Mouse (Mus musculus) limb, embryonic 10.5 days (tissue): ENCODE measurements around the gene Gprin2. TPM values are rescaled to one million over a fixed set of nuclear protein-coding genes. Genes with fewer than 3 reads are reported as not detected.

Experiments used
- DNase-seq: peaks from one replicate; pipeline ENCODE4 v3.0.0-alpha.2; 2017; ENCODE audit warnings: low spot score
- H3K27ac ChIP-seq: fragments of 300-500 bp; sonication (generic); 2 replicates; pipeline ENCODE4 v1.5.1; 2016; ENCODE audit warnings: mild to moderate bottlenecking
- H3K27me3 ChIP-seq: fragments of 300-500 bp; sonication (generic); 2 replicates; pipeline ENCODE4 v1.6.1; 2016; ENCODE audit warnings: low read depth, mild to moderate bottlenecking; ENCODE audit not compliant: poor library complexity, severe bottlenecking
- H3K36me3 ChIP-seq: fragments of 300-500 bp; sonication (generic); 2 replicates; pipeline ENCODE4 v1.6.1; 2016; ENCODE audit warnings: mild to moderate bottlenecking, moderate library complexity
- H3K4me1 ChIP-seq: fragments of 300-500 bp; sonication (generic); 2 replicates; pipeline ENCODE4 v1.6.1; 2016
- H3K4me3 ChIP-seq: fragments of 300-500 bp; sonication (generic); 2 replicates; pipeline ENCODE4 v1.5.1; 2016; ENCODE audit warnings: mild to moderate bottlenecking, moderate library complexity
- H3K9me3 ChIP-seq: fragments of 300-500 bp; sonication (generic); replicated peaks from 2 replicates; pipeline ENCODE4 v1.6.1; 2016; ENCODE audit warnings: mild to moderate bottlenecking
- WGBS: fragments of 180-500 bp; shearing (Covaris S2); methylation state at CpG from one replicate; pipeline ENCODE4 v1.1.7; 2016; 5-methylcytosine and 5-hydroxymethylcytosine counted together
- polyA plus RNA-seq: library from polyadenylated mRNA; unstranded; fragments of >200 nt; fragmentation: Nextera tagmentation; extraction: Ambion mirVana; gene quantifications from 2 replicates; pipeline ENCODE4 v1.2.1, GENCODE M21; 2016

Gene Gprin2
- polyA plus RNA-seq, 1 experiment from 2014 or later, result 0.43 TPM

DNA sequence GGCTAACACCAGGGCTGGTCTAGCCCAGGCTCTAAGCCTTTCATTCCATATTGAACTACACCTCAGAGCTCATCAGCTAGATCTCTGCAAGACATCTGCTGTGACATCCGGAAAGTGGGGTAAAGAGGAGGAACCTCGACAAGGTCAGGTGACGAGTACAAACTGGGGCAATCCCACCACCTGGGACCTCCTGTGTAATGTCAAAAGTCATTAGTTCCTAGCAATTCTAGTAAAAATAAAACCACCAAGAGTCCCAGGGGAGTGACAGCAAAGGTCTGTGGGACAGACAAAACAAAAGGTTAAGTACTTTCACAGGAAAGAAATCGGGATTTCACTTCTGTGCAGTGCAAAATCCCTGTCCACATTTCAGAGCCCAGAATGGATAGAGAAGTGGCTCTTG, 7.6 kb downstream of the Gprin2 start:
- WGBS, result 84% methylated on average over 4 of the region's 4 CpGs
- peaks cover 15% of the 10 kb centered on the region for H3K4me1 ChIP-seq

DNA sequence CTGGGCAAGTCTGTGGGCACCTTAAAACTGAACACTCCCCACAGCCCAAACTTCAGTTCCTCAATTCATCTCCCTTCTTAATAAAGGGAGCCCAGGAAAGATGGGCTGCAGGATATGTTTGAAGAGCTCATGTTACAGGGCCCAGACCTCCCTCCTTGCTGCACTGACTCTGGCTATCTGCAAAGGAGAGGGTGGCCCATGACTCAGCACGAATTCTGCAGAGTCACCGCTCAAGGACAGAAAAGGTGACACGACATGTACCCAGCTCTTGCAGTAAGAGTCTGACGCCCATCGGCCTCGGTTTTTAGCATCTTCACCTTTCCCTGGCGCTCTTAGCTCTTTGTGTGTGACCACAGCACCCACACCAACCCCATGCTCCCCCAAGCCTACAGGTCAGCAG, 11.1 kb downstream of the Gprin2 start:
- 0 out of 2 replicates have a peak, but pooled peaks cover under 1% of the 10 kb centered on the region for H3K4me1 ChIP-seq
- H3K27me3 ChIP-seq, result peaks cover 4% of the 10 kb centered on the region; the same call in 1 of the 2 replicates
- H3K4me3 ChIP-seq, result no peak overlapping the region
- no peaks in the 10 kb centered on the region for H3K36me3 ChIP-seq
- H3K9me3 ChIP-seq, result no peaks in the 10 kb centered on the region
- H3K27ac ChIP-seq, result no peak overlapping the region
- DNase-seq, result no peak
- 67% methylated on average over 7 of the region's 7 CpGs for WGBS

More for the DNA sequence above, 7.6 kb downstream of the Gprin2 start:
- Histone ChIP-seq H3K9me3 (no peaks in the 10 kb centered on the region), H3K36me3 (no peaks in the 10 kb centered on the region), H3K4me3 (no peak overlapping the region), H3K27ac (no peak overlapping the region), H3K27me3 (peaks cover 12% of the 10 kb centered on the region; the same call in 1 of the 2 replicates)
- no peak for DNase-seq

DNA sequence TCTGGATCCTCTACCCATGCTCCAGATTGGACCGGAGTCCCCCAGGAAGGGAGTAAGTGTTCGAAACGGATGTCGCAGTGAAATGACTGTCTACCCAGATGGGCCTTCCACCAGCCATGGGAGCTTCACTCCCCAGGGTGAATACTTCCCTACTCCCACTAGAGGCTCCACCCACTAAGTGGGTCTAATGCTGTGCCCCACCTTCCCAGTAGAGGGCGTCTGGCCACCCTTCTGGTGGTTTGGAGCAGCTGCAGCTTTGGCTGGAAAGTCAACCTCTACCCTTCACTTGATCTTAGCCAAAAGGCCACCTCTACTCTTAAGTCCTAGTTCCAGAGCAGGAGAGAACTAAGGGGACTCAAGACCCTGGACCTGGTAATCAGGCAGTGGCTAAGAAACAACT, 12.8 kb downstream of the Gprin2 start:
- Histone ChIP-seq H3K27ac (no peak overlapping the region), H3K27me3 (no peaks in the 10 kb centered on the region), H3K4me1 (no peaks in the 10 kb centered on the region), H3K36me3 (no peaks in the 10 kb centered on the region), H3K9me3 (no peaks in the 10 kb centered on the region), H3K4me3 (no peak overlapping the region)
- 63% methylated on average over 5 of the region's 5 CpGs for WGBS
- DNase-seq, result peak; percentile 47

DNA sequence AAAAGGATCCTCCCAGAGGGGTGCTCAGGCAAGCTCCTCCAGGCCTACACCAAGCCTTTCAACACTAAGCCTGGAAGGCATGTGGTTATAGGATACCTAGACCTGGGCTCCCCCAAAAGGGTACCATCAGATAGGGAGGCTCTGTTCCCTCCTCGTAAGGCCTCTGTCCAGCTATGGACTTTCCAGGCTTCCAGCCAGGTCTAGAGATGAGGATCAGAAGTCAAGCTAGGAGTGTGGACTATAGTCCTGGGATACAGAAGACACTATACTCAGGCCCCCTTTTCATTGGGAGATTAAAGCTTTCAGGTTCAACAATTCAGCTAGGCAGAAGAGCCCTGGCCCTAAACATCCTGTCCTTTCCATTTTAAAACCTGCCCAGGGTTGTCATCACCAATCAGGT, 18.4 kb downstream of the Gprin2 start:
- H3K4me1 ChIP-seq, result no peaks in the 10 kb centered on the region
- DNase-seq, result no peak
- H3K27me3 ChIP-seq, result no peaks in the 10 kb centered on the region
- no peak overlapping the region for H3K27ac ChIP-seq
- no peaks in the 10 kb centered on the region for H3K36me3 ChIP-seq
- WGBS, result 85% methylated on average over 1 of the region's 1 CpGs
- no peak overlapping the region for H3K4me3 ChIP-seq
- no peaks in the 10 kb centered on the region for H3K9me3 ChIP-seq

DNA sequence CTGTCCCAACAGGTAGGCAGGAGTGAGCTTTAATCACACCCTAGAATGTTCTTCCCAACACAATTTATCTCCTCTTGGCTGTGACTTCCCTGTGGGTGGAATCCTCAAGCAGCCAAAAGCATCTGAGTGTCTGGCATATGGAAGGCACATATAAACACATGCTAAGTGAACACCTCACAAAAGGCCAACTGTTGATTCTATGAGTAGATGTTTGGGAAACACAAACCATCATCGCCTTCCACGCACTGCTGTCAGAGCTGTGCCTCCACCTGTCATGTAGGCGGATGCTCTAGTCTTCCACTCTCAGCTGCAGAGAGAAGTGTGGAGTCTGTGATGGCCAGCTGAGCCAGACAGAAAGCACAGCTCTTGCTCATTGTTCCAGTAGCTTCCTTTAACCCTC, 22.1 kb downstream of the Gprin2 start:
- no peak for DNase-seq
- no peaks in the 10 kb centered on the region for H3K4me1 ChIP-seq
- no peaks in the 10 kb centered on the region for H3K36me3 ChIP-seq

DNA sequence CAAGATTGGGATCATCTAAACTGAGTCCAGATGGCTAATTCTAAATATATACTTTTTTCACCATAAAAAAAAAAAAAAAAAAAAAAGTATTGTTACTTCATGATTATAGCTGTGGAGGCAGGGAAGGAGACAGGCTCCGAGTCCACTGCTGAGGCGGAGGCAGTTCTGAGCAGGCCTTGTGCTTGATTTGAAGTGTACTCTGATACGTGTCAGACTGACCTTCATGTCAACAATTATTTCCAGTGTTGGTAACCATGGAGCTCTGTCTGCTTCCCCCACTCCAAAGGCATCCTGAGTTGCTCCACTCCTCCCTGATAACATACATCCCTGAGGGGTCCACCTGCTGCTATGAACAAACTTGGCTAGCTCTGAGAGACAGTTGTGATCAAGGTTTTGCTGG, 30.3 kb downstream of the Gprin2 start:
- Histone ChIP-seq H3K4me1 (no peaks in the 10 kb centered on the region), H3K9me3 (no peaks in the 10 kb centered on the region), H3K27ac (no peak overlapping the region), H3K36me3 (no peaks in the 10 kb centered on the region), H3K27me3 (no peaks in the 10 kb centered on the region), H3K4me3 (no peak overlapping the region)
- DNase-seq, result no peak
- 92% methylated on average over 3 of the region's 3 CpGs for WGBS

More for the DNA sequence above, 22.1 kb downstream of the Gprin2 start:
- 98% methylated on average over 3 of the region's 3 CpGs for WGBS
- Histone ChIP-seq H3K27me3 (no peaks in the 10 kb centered on the region), H3K4me3 (no peak overlapping the region), H3K9me3 (no peaks in the 10 kb centered on the region), H3K27ac (no peak overlapping the region)

DNA sequence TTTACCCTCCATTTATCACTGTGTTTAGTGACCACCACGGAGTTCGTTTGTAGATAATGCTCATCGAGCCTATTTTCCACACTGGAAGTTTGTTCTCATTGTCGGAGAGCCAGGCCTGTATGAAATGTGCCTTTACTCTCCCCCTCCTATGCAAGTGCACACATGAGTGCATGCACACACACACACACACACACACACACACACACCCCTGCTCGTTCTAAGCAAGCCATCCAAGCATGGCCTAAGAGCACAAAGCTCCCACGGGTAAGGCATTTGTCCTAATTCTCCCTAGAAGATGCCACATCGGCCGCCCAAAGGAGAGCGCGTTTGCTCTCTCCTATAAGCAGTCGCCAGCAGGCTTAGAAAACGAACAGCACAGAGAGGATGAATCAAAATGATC, 45.7 kb downstream of the Gprin2 start:
- no peak overlapping the region for H3K27ac ChIP-seq
- H3K4me3 ChIP-seq, result no peak overlapping the region
- H3K4me1 ChIP-seq, result peaks cover 8% of the 10 kb centered on the region
- H3K9me3 ChIP-seq, result no peaks in the 10 kb centered on the region
- peaks cover 26% of the 10 kb centered on the region for H3K27me3 ChIP-seq
- no peaks in the 10 kb centered on the region for H3K36me3 ChIP-seq
- DNase-seq, result no peak
- 86% methylated on average over 12 of the region's 12 CpGs for WGBS

DNA sequence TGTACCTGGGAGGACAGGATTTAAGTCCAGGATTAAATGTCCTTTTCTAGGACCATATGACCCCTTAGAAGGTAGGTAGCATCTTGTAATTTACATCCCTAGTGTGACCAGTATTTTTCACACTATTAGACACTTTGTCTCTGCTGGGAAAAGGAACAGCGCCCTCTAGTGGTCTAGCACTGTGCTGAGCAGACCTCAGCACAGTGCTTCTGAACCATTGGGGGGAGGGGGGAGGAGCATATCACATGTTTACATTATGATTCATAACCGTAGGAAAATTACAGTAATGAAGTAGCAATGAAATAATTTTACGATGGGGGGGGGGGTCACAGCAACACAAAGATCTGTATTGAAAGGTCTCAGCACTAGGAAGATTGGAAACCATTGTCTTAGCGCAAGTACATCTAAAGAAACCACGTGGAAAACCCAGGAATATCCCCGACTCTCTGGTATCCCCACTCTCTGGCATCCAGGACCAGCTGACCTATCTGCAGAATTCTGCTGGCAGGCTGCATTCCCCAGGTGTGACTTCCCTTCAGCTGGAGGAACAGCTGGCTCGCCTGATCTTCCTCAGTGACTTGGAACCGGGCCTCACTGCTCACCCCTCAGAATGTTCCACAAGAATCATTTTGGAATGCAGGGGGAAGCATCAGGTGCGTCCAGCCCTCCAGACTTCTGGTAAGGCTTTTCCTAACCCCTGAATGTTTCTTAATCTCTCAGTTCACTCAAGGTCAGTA, 46.7 kb downstream of the Gprin2 start:
- no peak overlapping the region for H3K27ac ChIP-seq
- peaks cover 26% of the 10 kb centered on the region for H3K27me3 ChIP-seq
- WGBS, result 65% methylated on average over 9 of the region's 9 CpGs
- no peak overlapping the region for H3K4me3 ChIP-seq
- no peaks in the 10 kb centered on the region for H3K9me3 ChIP-seq
- no peaks in the 10 kb centered on the region for H3K36me3 ChIP-seq
- DNase-seq, result peak; percentile 68
- H3K4me1 ChIP-seq, result peaks cover 8% of the 10 kb centered on the region

DNA sequence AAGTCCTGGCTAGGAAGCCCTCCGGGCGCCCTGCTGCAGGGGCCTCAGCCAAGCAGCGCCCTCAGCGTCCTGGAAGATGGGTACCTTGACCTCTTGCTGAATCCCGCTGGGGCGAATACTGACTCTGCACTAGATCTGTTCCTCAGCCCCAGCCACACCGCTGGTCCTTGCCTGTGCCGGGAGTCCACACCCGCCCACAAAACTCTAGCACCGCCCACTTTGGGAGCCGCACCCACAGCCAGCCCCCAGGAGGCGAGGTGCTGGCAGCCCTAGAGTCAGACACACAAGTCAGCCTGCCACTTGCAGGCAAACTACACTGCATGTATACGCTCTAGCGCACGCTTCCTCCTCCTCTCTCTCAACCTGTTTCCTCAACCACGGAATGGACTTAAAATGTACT, 49.1 kb downstream of the Gprin2 start, which contains the start of gene Npy4r:
TSS of gene Npy4r (minus strand) at position 148 of the 400 bp plus-strand sequence.
- no peaks in the 10 kb centered on the region for H3K36me3 ChIP-seq
- 16% methylated on average over 16 of the region's 16 CpGs for WGBS
- no peak within 1 kb of the TSS for H3K27ac ChIP-seq
- no peaks in the 10 kb centered on the region for H3K9me3 ChIP-seq
- peak within 1 kb of the TSS; percentile 22; the same call in 1 of the 2 replicates for H3K4me3 ChIP-seq
- DNase-seq, result peak; percentile 58
- H3K27me3 ChIP-seq, result peaks cover 26% of the 10 kb centered on the region
- peaks cover 8% of the 10 kb centered on the region for H3K4me1 ChIP-seq

DNA sequence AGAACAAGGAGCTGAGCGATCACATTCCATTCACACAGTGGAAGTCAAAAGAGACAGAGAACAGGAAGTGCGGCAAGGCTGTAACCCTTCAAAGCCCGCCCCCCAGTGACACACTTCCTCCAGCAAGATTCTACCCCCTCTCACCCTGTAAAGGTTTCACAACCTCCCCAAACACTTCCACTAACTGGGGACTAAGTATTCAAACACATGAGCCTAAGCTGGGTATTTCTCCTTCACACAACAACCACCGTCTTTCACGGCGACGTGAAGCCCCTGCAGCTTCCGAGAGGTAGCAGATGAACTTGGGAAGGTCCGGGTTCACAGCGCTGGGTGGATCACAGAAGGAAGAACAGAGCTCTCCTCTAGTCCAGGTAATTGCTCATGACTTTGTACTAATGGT, 58.5 kb downstream of the Gprin2 start:
- DNase-seq, result no peak
- Histone ChIP-seq H3K36me3 (no peaks in the 10 kb centered on the region), H3K9me3 (no peaks in the 10 kb centered on the region), H3K27ac (no peak overlapping the region), H3K4me3 (no peak overlapping the region), H3K27me3 (no peaks in the 10 kb centered on the region), H3K4me1 (no peaks in the 10 kb centered on the region)
- WGBS, result 92% methylated on average over 10 of the region's 10 CpGs

DNA sequence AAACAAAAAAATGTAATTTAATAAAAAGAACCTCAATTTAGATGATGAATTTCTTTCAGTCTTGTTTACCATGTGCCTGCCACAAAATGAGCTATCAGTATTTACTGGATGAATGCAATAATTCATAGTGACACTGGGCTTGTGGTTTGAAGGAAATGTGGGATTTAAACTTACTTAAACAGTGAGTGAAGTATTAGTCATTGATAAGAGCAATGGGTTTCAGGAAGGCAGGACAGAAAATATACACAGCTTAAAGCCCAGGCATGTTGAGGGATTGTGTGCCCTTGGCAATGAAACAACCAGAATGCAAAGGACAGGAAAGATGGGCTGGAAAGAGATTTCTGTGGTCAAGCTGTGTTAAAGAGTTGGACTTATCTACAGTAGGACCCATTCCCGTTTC, 59.1 kb downstream of the Gprin2 start:
- Histone ChIP-seq H3K9me3 (no peaks in the 10 kb centered on the region), H3K27ac (no peak overlapping the region), H3K4me1 (no peaks in the 10 kb centered on the region), H3K4me3 (no peak overlapping the region), H3K27me3 (no peaks in the 10 kb centered on the region), H3K36me3 (no peaks in the 10 kb centered on the region)
- 82% methylated on average over 1 of the region's 1 CpGs for WGBS
- DNase-seq, result no peak

DNA sequence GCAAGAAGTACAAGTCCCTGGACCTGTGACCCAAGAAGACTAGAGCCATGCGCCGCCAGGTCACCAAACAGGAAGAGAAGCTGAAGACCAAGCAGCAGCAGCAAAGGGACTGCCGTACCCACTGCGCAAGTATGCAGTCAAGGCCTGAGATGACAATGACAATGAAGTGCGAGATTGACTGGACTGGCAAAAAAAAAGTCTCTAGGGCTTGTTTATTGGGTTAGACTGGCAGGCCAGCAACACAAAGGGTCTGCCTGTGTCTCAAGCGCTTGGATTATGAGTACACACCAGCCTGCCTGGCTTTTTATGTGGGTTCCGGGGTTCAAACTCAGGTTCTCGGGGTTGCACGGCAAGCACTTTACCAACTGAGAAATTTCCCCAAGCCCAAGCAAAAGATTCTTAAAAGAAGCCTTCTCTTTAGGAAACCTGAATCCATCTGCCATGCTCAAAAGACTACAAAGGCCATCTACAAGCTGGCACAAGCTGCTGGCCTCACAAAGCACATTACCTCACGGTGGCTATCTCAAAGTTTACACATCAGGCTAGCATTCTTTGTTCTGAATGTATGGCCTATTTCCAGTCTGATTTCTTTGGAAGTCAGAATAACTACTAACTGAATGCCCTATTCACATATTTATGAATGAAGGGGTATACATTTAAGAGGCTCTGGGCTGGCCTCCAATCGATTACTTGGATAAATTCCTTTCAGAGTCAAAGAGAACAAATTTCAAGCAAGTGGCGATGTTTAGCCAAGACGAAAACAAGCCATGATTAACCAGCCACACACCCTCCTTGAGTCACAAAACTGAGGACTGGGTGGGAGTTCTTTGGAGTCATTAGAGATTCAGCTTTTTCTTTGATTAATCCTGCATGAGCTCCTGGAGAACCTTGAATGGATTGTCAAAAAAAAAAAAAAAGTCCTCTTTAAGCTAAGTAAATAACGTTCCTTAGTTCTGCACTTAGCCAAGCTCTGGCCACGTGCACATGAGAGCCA, 61.5 kb downstream of the Gprin2 start:
- no peak for DNase-seq
- no peaks in the 10 kb centered on the region for H3K36me3 ChIP-seq

More for the DNA sequence above, 61.5 kb downstream of the Gprin2 start:
- Histone ChIP-seq H3K4me1 (no peaks in the 10 kb centered on the region), H3K4me3 (no peak overlapping the region), H3K27ac (no peak overlapping the region), H3K9me3 (no peaks in the 10 kb centered on the region), H3K27me3 (no peaks in the 10 kb centered on the region)
- 94% methylated on average over 15 of the region's 15 CpGs for WGBS
